Mouse (Mus musculus) hindbrain, embryonic 15.5 days (tissue): ENCODE results near the gene S1pr2. TPM values are rescaled to one million over a fixed set of nuclear protein-coding genes. Genes with fewer than 3 reads are reported as not detected.

Experiments
- microRNA-seq: library from miRNA; unstranded; fragments of <30 nt; microRNA quantifications from one replicate; pipeline ENCODE4, GENCODE M21; 2016
- polyA plus RNA-seq: library from polyadenylated mRNA; unstranded; fragments of >200 nt; fragmentation: Nextera tagmentation; extraction: Ambion mirVana; gene quantifications from 2 replicates; pipeline ENCODE4 v1.2.1, GENCODE M21; 2015

S1pr2 gene
- polyA plus RNA-seq, 1 experiment from 2014 or later = 8.5 TPM

Small RNA genes within 50 kb of the gene (microRNA-seq; reads per million reads assigned to microRNA genes)
- gene Mir7081 = 0.87 reads per million

Other genes with a start within 250 kb of the S1pr2 start
- gene Olfm2, start 230.4 kb downstream of the S1pr2 start, polyA plus RNA-seq = 199 and 226 TPM in 2 replicates
- 1.1 and 1.2 TPM in 2 replicates for gene Col5a3, start 161.7 kb downstream of the S1pr2 start, polyA plus RNA-seq
- gene Rdh8, start 158.3 kb downstream of the S1pr2 start, polyA plus RNA-seq = not detected in 2 replicates
- gene A230050P20Rik, start 108.1 kb downstream of the S1pr2 start, polyA plus RNA-seq = 12.9 and 13.2 TPM in 2 replicates
- gene Angptl6, start 97.1 kb downstream of the S1pr2 start, polyA plus RNA-seq = 14.7 and 15.1 TPM in 2 replicates
- gene Ppan, start 88.6 kb downstream of the S1pr2 start, polyA plus RNA-seq = 46.3 and 47.5 TPM in 2 replicates
- gene Eif3g, start 78.2 kb downstream of the S1pr2 start, polyA plus RNA-seq = 249 and 256 TPM in 2 replicates
- 60.5 and 63.9 TPM in 2 replicates for gene Dnmt1, start 16.9 kb downstream of the S1pr2 start, polyA plus RNA-seq
- gene Mrpl4, start 26.0 kb upstream of the S1pr2 start, polyA plus RNA-seq = 109 and 114 TPM in 2 replicates
- gene Icam1, start 39.2 kb upstream of the S1pr2 start, polyA plus RNA-seq = 3.4 and 3.9 TPM in 2 replicates
- gene Icam4, start 52.6 kb upstream of the S1pr2 start, polyA plus RNA-seq = not detected in 2 replicates
- gene Icam5, start 55.3 kb upstream of the S1pr2 start, polyA plus RNA-seq = 1.7 and 2.6 TPM in 2 replicates
- gene Zglp1, start 90.3 kb upstream of the S1pr2 start, polyA plus RNA-seq = 0.58 and 3.0 TPM in 2 replicates
- gene Gm49373, start 96.3 kb upstream of the S1pr2 start, polyA plus RNA-seq = 1.7 and 2.8 TPM in 2 replicates
- gene Fdx1l, start 96.8 kb upstream of the S1pr2 start, polyA plus RNA-seq = 71.0 and 74.1 TPM in 2 replicates
- gene Gm38431, start 115.2 kb upstream of the S1pr2 start, polyA plus RNA-seq = 1.3 and 3.1 TPM in 2 replicates
- 31.7 and 37.8 TPM in 2 replicates for gene Raver1, start 115.2 kb upstream of the S1pr2 start, polyA plus RNA-seq
- gene Tyk2, start 154.5 kb upstream of the S1pr2 start, polyA plus RNA-seq = 11.3 and 11.7 TPM in 2 replicates
- gene Cdc37, start 173.2 kb upstream of the S1pr2 start, polyA plus RNA-seq = 211 TPM in 2 replicates
- 36.5 and 41.0 TPM in 2 replicates for gene Pde4a, start 188.9 kb upstream of the S1pr2 start, polyA plus RNA-seq